Mouse (Mus musculus) ES-CJ7 (cell line): ENCODE data around the gene Gm572.

ENCODE experiments used
- DNase-seq: peaks from one replicate; pipeline ENCODE4 v3.0.0; 2011; ENCODE audit warnings: low read depth, low spot score

Gene Gm572

GRCm38 (mm10) chr4:148714739-148715138, 71.6 kb downstream of the Gm572 start:
- DNase-seq = no peak

DNA sequence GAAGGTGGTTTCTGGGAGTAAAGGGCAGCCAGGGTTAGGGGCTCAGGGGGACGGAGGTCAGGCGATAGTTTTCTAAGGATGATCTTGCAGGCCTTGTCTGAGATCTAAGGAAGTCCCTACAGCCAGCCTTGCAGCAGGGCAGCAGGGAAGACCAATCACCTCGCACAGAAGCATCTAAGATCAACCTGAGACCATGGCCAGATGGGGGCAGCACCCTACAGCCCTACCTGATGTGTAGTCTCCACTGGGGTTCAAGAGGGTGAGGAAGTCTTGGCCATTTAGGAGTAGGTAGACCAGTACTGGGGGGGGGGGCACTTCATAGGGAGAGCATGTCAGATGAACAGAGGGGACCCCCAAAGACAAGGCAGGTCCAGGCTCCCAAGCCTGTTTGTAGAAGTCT, 72.3 kb downstream of the Gm572 start:
- DNase-seq = peak; percentile 72
